Mouse (Mus musculus) forebrain, embryonic 15.5 days (tissue): ENCODE data around the gene Hsf5. TPM values are rescaled to one million over a fixed set of nuclear protein-coding genes. Genes with fewer than 3 reads are reported as not detected.

Experiments used
- ATAC-seq: fragments of 200-750 bp; cut with Nextera tagmentation; replicated peaks from 2 replicates; pipeline ENCODE4 v1.8.0; 2017; ENCODE audit warnings: mild to moderate bottlenecking, moderate TSS enrichment, moderate library complexity
- H3K27ac ChIP-seq: fragments of 300-500 bp; sonication (generic); replicated peaks from 2 replicates; pipeline ENCODE4 v1.5.1; 2015; ENCODE audit warnings: mild to moderate bottlenecking, inconsistent platforms
- H3K27me3 ChIP-seq: fragments of 300-500 bp; sonication (generic); 2 replicates; pipeline ENCODE4 v1.6.1; 2015; ENCODE audit warnings: inconsistent platforms
- H3K36me3 ChIP-seq: fragments of 300-500 bp; sonication (generic); 2 replicates; pipeline ENCODE4 v1.6.1; 2015; ENCODE audit warnings: mild to moderate bottlenecking, inconsistent platforms
- H3K4me1 ChIP-seq: fragments of 300-500 bp; sonication (generic); 2 replicates; pipeline ENCODE4 v1.6.1; 2015; ENCODE audit warnings: inconsistent platforms
- H3K4me2 ChIP-seq: fragments of 300-500 bp; sonication (generic); replicated peaks from 2 replicates; pipeline ENCODE4 v1.6.1; 2015; ENCODE audit warnings: mild to moderate bottlenecking, inconsistent platforms
- H3K4me3 ChIP-seq: fragments of 300-500 bp; sonication (generic); 2 replicates; pipeline ENCODE4 v1.5.1; 2015; ENCODE audit warnings: mild to moderate bottlenecking, inconsistent platforms
- H3K9ac ChIP-seq: fragments of 300-500 bp; sonication (generic); replicated peaks from 2 replicates; pipeline ENCODE4 v1.6.1; 2015; ENCODE audit warnings: mild to moderate bottlenecking, inconsistent platforms
- H3K9me3 ChIP-seq: fragments of 300-500 bp; sonication (generic); 2 replicates; pipeline ENCODE4 v1.6.1; 2016; ENCODE audit warnings: inconsistent platforms
- WGBS: fragments of 180-500 bp; shearing (Covaris S2); methylation state at CpG from one replicate; pipeline ENCODE4 v1.1.7; 2015; ENCODE audit warnings: mixed read lengths; 5-methylcytosine and 5-hydroxymethylcytosine counted together
- polyA plus RNA-seq: library from polyadenylated mRNA; unstranded; fragments of >200 nt; fragmentation: Nextera tagmentation; extraction: Ambion mirVana; gene quantifications from 2 replicates; pipeline ENCODE4 v1.2.1, GENCODE M21; 2015

Hsf5 gene
- polyA plus RNA-seq, 1 experiment from 2014 or later: 0.48 TPM

- H3K9me3 ChIP-seq: no peaks in the 10 kb centered on the region
- peak overlapping the region; percentile 78 for H3K4me3 ChIP-seq
- no peak for ATAC-seq
- no peaks in the 10 kb centered on the region for H3K27me3 ChIP-seq
- peaks cover 59% of the 10 kb centered on the region for H3K4me1 ChIP-seq
- H3K4me2 ChIP-seq: peak overlapping the region; percentile 70
- peak overlapping the region; percentile 94 for H3K27ac ChIP-seq
- 36% methylated on average over 13 of the region's 13 CpGs for WGBS
- H3K36me3 ChIP-seq: peaks cover 8% of the 10 kb centered on the region
- peak overlapping the region; percentile 67 for H3K9ac ChIP-seq
These were observed 24.0 kb upstream of the Hsf5 start for GRCm38 (mm10) chr11:87592713-87593598.

- H3K4me3 ChIP-seq: peak overlapping the region; percentile 82
- H3K36me3 ChIP-seq: peaks cover 33% of the 10 kb centered on the region
- peak overlapping the region; percentile 95 for H3K9ac ChIP-seq
- peak; percentile 58 for ATAC-seq
- WGBS: under 1% methylated on average over 30 of the region's 37 CpGs
- H3K27me3 ChIP-seq: no peaks in the 10 kb centered on the region
- H3K27ac ChIP-seq: peak overlapping the region; percentile 92
- peak overlapping the region; percentile 76 for H3K4me2 ChIP-seq
- peaks cover 47% of the 10 kb centered on the region for H3K4me1 ChIP-seq
- H3K9me3 ChIP-seq: no peaks in the 10 kb centered on the region
These were observed 21.6 kb upstream of the Hsf5 start for GRCm38 (mm10) chr11:87595327-87595841.

GRCm38 (mm10) chr11:87595976-87596375, 21.0 kb upstream of the Hsf5 start:
- peak overlapping the region; percentile 76 for H3K4me2 ChIP-seq
- no peaks in the 10 kb centered on the region for H3K9me3 ChIP-seq
- H3K4me1 ChIP-seq: peaks cover 43% of the 10 kb centered on the region
- H3K27ac ChIP-seq: peak overlapping the region; percentile 92
- peaks cover 39% of the 10 kb centered on the region for H3K36me3 ChIP-seq
- H3K9ac ChIP-seq: peak overlapping the region; percentile 95
- ATAC-seq: no peak
- H3K27me3 ChIP-seq: no peaks in the 10 kb centered on the region
- peak overlapping the region; percentile 82 for H3K4me3 ChIP-seq
- WGBS: 5% methylated on average over 7 of the region's 7 CpGs

- Histone ChIP-seq H3K9me3 (no peaks in the 10 kb centered on the region), H3K36me3 (peaks cover 44% of the 10 kb centered on the region), H3K4me3 (peak overlapping the region; percentile 82), H3K4me1 (peaks cover 43% of the 10 kb centered on the region), H3K4me2 (peak overlapping the region; percentile 76), H3K27ac (peak overlapping the region; percentile 92), H3K9ac (peak overlapping the region; percentile 95), H3K27me3 (no peaks in the 10 kb centered on the region)
- WGBS: 13% methylated on average over 2 of the region's 2 CpGs
- ATAC-seq: no peak
These were observed 20.5 kb upstream of the Hsf5 start for GRCm38 (mm10) chr11:87596492-87596891.

DNA sequence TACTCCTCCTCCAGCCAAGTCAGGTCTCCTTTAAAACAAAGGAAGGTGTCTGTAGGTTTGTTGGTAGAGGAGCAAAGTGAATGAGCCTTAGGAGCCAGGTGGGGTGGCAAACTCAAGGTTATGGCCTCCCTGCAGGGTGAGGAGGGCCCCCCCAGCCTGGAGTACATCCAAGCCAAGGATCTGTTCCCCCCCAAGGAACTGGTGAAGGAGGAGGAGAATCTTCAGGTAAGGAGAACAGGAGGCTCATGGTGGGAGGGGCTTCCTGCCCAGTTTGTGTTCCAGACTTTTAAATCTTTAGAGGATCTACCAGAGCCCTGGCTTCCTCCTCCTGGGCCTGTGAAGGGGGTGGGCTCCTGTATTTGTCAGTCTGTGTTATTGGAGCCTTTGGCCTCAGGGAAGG, 19.9 kb upstream of the Hsf5 start:
- peaks cover 49% of the 10 kb centered on the region for H3K36me3 ChIP-seq
- peak overlapping the region; percentile 82 for H3K4me3 ChIP-seq
- peak overlapping the region; percentile 92 for H3K27ac ChIP-seq
- peak overlapping the region; percentile 76 for H3K4me2 ChIP-seq
- no peaks in the 10 kb centered on the region for H3K27me3 ChIP-seq
- H3K9me3 ChIP-seq: no peaks in the 10 kb centered on the region
- H3K9ac ChIP-seq: peak overlapping the region; percentile 95
- H3K4me1 ChIP-seq: peaks cover 43% of the 10 kb centered on the region
- no peak for ATAC-seq

DNA sequence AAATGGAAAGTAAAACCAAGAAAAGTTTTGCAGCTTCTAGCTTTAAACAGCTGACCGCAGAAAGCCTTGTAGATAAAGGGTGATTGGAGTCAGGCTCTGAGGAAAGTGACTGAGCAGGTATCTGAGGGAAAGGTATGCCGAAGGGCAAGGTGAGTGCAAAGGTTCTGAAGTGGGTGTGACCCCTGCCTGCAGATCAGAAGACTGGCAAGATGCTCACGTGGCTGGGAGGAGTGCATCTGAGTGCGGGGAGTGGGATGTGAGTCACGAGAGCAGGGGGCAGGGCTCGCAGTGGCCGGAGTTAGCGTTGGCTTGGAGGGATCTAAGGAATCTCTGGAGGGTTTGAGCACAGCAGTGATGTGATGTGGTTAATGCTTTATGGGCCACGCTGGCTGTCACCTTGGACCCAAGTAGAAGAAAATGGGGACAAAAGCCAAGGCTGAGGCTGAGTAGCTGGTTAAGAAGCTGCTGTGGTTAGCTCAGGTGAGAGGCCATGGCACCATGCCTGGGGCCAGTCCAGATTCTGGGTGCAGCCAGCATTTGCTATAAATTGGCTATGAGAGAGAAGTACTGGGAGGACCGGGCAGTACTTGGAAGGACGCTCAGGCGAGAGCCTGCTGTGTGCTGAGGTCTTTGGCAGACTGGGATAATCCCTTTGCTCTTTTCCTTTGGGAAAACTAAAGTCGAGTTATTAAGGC, 17.4 kb upstream of the Hsf5 start:
- H3K4me3 ChIP-seq: no peak overlapping the region
- WGBS: 91% methylated on average over 13 of the region's 13 CpGs
- H3K27ac ChIP-seq: no peak overlapping the region
- no peak for ATAC-seq
- no peak overlapping the region for H3K9ac ChIP-seq
- peaks cover 74% of the 10 kb centered on the region for H3K36me3 ChIP-seq
- H3K4me1 ChIP-seq: peaks cover 26% of the 10 kb centered on the region
- H3K4me2 ChIP-seq: no peak overlapping the region
- no peaks in the 10 kb centered on the region for H3K27me3 ChIP-seq
- no peaks in the 10 kb centered on the region for H3K9me3 ChIP-seq

- Histone ChIP-seq H3K4me2 (no peak overlapping the region), H3K4me1 (peaks cover 18% of the 10 kb centered on the region), H3K4me3 (no peak overlapping the region), H3K9me3 (no peaks in the 10 kb centered on the region), H3K27me3 (no peaks in the 10 kb centered on the region), H3K36me3 (peaks cover 83% of the 10 kb centered on the region), H3K9ac (no peak overlapping the region), H3K27ac (no peak overlapping the region)
- no peak for ATAC-seq
- WGBS: 92% methylated on average over 10 of the region's 10 CpGs
These were observed 16.6 kb upstream of the Hsf5 start for GRCm38 (mm10) chr11:87600322-87600853.

DNA sequence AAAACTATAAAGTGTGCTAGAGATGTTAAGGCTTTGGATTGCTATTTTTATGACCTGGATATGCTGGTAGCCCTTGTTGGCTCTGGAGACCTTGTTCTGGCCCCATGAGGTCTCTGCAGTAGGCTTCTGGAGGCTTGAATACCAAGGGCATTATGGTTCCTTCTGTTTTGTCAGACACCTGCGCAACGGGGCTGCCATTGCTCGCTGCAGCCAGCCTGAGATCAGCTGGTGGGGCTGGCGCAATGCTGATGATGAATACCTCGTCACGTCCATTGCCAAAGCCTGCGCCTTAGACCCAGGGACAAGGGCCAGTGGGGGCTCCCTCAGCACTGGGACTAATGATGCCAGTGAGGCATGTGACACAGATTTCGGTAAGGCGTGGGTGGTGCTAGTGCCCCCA, 14.7 kb upstream of the Hsf5 start:
- H3K27ac ChIP-seq: no peak overlapping the region
- H3K27me3 ChIP-seq: no peaks in the 10 kb centered on the region
- H3K9me3 ChIP-seq: no peaks in the 10 kb centered on the region
- no peak overlapping the region for H3K9ac ChIP-seq
- peaks cover 4% of the 10 kb centered on the region for H3K4me1 ChIP-seq
- 96% methylated on average over 9 of the region's 9 CpGs for WGBS
- ATAC-seq: no peak
- no peak overlapping the region for H3K4me2 ChIP-seq
- no peak overlapping the region for H3K4me3 ChIP-seq
- peaks cover 98% of the 10 kb centered on the region for H3K36me3 ChIP-seq

DNA sequence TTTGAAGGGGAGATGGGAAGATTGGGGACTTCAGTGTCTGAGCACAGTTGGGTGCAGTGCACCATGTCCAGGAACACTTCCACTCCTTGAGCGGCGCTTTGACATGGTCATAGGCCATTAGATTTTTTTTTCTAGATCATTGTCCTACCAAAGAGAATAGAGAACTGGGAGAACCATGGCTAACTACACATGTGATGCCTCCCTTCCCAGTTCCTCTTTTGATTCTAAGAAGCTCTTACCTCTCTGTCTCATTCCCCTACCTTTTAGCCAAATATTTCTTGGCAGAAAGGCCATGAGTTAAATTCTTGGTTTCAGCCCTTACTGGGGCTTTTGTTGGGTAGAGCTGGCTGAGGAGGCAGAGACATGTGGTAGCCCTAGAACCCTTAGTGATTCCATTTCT, 13.4 kb upstream of the Hsf5 start:
- Histone ChIP-seq H3K4me3 (no peak overlapping the region), H3K9me3 (no peaks in the 10 kb centered on the region), H3K27ac (no peak overlapping the region), H3K4me2 (no peak overlapping the region), H3K9ac (no peak overlapping the region), H3K27me3 (no peaks in the 10 kb centered on the region), H3K36me3 (peaks cover 98% of the 10 kb centered on the region), H3K4me1 (no peaks in the 10 kb centered on the region)
- no peak for ATAC-seq
- 100% methylated on average over 2 of the region's 2 CpGs for WGBS

DNA sequence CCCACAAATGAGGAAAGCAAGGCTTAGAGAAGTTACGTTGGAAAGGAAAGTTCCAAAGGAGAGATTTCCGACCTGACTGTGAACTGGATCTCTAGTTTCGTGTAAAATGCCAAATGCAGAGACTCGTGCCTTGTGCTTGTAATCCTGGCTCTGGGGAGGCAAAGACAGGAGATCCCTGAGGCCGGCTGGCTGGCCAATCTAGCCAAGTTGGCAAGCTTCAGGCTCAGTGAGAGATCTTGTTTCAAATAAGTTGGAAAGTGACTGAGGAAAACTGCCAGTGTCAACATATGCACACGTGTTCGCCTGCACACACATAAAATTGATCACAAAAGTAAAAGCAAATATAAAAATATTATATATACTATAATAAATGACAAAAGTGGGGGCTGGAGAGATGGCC, 7.7 kb upstream of the Hsf5 start:
- no peak for ATAC-seq
- WGBS: 85% methylated on average over 7 of the region's 7 CpGs
- Histone ChIP-seq H3K27me3 (no peaks in the 10 kb centered on the region), H3K27ac (no peak overlapping the region), H3K9me3 (no peaks in the 10 kb centered on the region), H3K9ac (no peak overlapping the region), H3K4me1 (no peaks in the 10 kb centered on the region), H3K4me2 (no peak overlapping the region), H3K36me3 (peaks cover 95% of the 10 kb centered on the region), H3K4me3 (no peak overlapping the region)

DNA sequence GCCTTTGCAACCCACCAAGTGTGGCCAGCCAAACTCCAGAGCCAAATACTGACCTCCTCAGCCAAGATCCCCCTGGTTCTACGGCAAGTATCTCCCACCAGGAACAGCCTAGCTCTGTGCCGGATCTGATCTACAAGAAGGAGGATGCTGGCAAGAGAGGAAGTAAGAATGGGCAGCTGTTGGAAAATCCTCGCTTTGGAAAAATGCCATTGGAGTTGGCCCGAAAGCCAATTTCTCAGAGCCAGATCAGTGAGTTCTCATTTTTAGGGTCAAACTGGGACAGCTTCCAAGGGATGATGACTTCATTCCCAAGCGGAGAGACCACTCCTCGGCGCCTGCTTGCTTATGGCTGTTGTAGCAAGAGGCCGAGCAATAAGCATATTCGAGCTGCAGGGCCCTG, 5.4 kb upstream of the Hsf5 start:
- Histone ChIP-seq H3K4me3 (no peak overlapping the region), H3K9me3 (no peaks in the 10 kb centered on the region), H3K27ac (no peak overlapping the region), H3K36me3 (peaks cover 95% of the 10 kb centered on the region), H3K9ac (no peak overlapping the region), H3K4me2 (no peak overlapping the region), H3K4me1 (no peaks in the 10 kb centered on the region), H3K27me3 (no peaks in the 10 kb centered on the region)
- 84% methylated on average over 9 of the region's 9 CpGs for WGBS
- ATAC-seq: no peak

DNA sequence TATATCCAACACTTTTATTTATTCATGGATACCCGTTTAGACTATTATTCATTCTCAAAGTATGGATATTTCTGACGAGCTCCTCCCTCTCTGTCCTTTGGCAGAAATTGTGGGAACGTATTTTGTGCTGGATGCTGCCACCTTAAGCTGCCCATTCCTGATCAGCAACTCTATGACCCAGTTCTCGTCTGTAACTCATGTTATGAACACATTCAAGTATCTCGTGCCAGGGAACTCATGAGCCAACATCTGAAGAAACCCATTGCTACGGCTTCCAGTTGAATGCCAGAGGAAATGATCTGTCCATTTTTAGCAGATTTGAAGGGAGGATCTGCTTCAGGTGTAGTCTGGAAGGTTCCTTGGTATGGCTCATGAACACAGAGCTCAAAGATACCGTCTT, 3.0 kb upstream of the Hsf5 start:
- 91% methylated on average over 7 of the region's 7 CpGs for WGBS
- no peak for ATAC-seq
- H3K9me3 ChIP-seq: no peaks in the 10 kb centered on the region
- H3K4me1 ChIP-seq: no peaks in the 10 kb centered on the region
- peaks cover 90% of the 10 kb centered on the region for H3K36me3 ChIP-seq
- no peak overlapping the region for H3K4me2 ChIP-seq
- no peak overlapping the region for H3K27ac ChIP-seq
- H3K4me3 ChIP-seq: no peak overlapping the region
- H3K27me3 ChIP-seq: no peaks in the 10 kb centered on the region
- no peak overlapping the region for H3K9ac ChIP-seq
